Mouse (Mus musculus) liver, postnatal 0 days (tissue): Measurements from ENCODE around the gene 1810009J06Rik.
"Not testable (repeated sequence)": the region's sequence is repeated elsewhere in the genome, so short reads cannot be mapped to it uniquely, and the experiment has no call there.

Experiments used
- CTCF ChIP-seq: sonication (generic); IDR thresholded peaks from 2 replicates; pipeline ENCODE4 v1.5.1; 2016; ENCODE audit warnings: antibody characterized with exemption, low read depth
- EP300 ChIP-seq: IDR thresholded peaks from 2 replicates; pipeline ENCODE4 v1.6.1; 2016; ENCODE audit warnings: antibody characterized with exemption, low read depth, mild to moderate bottlenecking

GRCm38 (mm10) chr6:40999379-40999778, 34.8 kb downstream of the 1810009J06Rik start, which contains the start of gene Gm2663:
- not testable (repeated sequence) for TF ChIP-seq EP300, CTCF
